Mouse (Mus musculus) right cerebral cortex, postnatal 4 days (tissue): ENCODE data around the gene Slc15a5.
"Not testable (repeated sequence)": the region's sequence is repeated elsewhere in the genome, so short reads cannot be mapped to it uniquely, and the experiment has no call there.

Experiments
- DNase-seq: peaks from one replicate; pipeline ENCODE4 v3.0.0-alpha.2; 2022

The Slc15a5 gene

DNA sequence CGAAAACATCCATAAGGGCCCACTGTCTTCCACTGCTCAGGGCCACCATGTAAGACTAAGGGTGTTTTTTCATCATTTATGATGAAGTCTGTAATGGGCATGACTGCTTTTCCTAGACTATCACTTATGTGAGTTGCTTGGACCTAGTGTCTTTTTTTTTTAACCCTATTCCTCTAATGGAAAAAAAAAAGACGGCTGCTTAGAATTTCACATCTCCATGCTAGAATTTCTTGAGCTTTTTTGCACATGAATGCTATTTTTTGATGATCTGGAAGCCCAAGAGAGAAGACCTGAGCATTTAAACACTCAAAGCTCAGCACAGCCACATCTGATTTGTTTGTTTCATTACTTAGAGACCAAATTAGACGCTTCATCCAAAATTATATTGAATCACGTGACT, at the start of gene Slc15a5:
Gene Slc15a5, minus strand, starts transcription at position 101 of the 400 bp plus-strand sequence.
- no peak for DNase-seq

DNA sequence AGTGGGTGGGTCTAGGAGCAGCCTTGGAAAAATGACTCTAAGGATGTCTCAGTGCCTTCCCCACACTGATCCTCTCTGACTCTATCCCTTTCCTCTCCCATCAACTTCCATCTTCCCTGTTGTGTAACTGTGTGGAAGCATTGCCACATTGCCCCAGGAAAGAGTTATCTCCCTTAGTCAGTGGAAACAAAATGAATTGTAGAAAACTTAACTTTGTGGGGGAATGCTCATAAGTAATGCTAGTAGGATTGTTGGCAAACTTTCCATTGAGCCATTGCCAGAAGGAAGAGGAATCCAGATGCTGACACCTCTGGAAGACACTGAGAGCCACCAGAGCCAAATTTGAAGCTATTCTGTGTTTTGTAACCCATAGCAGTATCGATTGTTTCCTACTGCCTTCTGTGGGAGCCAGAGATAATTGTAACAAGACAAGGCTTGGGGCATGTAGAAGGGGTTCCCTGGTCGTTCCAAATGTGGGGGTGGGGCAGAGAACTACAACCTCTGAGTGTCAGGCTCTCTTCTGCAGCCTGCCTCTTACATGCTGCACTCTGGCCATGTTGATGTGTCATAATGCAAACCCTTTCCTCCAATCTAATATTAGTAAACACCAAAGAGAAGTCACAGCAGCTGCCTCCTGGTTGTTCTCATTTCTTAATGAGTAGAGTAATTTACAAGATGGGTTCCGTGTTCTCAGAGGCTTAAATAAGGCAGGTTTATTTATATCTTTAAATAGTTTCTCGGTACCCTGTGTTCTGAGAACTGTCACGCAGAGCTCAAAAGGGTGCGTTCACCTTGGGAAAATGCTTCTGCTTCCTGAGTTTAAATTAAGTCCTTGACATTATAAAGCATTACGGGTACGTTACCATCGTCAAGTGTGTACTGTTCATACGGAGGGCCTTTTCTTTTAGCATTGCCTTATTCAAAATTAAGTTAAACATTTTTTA, 48.9 kb upstream of the Slc15a5 start:
- DNase-seq, result no peak

DNA sequence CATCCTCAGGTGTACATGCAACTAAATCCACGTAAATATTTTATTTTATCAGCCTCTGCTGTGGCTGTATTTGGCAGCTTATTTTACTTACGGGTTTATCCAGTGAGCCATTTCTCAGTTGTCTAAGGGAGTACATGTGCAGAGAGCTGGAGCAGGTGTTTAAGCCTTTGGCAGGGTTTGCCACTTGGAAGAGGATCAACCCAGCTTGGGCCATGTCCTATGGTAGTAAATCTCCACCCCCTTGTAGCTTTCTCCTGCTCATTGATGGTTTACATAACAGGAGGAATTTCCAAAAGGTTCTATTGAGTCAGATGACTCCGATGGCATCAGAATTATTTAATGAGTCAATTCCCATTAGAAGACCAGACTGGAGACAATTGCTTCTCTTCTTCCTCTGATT, 37.8 kb upstream of the Slc15a5 start:
- no peak for DNase-seq

DNA sequence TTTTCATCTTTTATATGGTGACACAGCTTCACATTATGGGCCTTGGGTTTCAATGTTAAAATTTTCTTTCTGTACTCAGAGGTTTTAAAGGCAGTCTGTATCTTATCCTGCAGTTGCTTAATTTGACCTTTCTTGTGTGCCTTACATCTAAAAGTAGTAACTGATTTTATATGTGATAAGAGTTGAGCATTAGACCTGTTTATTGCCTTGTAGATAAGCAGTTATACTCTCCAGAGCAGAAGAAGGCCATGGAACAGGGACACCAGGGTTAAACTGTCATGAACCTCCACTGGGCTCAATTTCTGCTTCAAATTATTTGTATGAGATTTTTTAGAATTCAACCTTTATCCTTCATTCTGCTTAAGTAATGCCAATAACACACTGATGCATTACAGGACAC, 24.8 kb upstream of the Slc15a5 start:
- no peak for DNase-seq

DNA sequence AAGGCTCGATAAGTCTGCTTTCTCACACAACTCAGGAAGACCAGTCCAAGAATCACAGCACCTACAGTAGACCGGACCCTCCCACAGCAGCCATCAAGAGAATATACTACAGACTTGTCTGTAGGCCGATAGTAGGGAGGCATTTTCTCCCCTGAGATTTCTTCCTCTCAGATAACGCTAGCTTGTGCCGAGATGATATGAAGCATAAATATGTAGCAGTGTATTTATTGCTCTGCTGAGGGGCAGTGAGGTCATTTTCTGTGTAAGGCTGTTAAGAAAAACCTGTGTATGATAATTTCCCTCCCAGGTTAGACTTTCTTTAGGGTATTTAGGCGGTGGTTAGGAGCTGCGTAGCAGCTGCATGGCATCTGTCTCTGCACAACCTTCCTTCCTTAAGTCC, 23.2 kb upstream of the Slc15a5 start:
- no peak for DNase-seq

DNA sequence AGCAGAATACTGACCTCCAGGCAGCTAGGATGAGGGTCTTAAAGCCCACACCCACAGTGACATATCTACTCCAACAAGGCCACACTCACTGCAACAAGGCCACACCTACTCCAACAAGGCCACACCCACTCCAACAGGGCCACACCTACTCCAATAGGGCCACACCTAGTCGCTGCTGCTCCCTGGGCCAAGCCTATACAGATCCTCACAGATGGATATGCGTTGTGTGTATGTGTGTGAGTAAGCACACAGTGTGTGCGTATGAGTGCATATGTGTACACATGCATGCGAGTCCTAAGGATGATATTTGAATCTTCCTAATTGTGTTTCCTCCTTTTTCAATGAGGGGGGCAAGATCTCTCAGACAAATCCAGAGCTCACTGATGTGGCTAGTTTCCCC, 22.1 kb upstream of the Slc15a5 start:
- no peak for DNase-seq

DNA sequence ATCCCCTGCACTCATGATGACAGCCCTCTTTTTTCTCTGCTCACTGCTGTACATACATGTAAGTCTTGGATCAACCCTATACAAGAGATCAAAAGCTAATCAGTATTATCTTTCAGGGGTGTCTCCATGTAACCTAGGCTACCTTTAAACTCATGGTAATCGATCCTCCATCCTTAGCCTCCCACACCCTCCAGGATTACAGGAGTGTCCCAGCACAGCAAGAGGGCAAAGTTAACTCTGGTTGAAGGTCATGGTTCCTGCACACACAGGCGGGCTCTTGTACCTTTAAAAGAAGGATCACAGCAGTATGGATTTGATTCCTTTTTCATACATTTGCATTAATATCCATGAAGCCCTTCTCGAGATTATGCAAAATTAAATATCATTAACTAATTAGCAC, 19.9 kb upstream of the Slc15a5 start:
- DNase-seq, result no peak

DNA sequence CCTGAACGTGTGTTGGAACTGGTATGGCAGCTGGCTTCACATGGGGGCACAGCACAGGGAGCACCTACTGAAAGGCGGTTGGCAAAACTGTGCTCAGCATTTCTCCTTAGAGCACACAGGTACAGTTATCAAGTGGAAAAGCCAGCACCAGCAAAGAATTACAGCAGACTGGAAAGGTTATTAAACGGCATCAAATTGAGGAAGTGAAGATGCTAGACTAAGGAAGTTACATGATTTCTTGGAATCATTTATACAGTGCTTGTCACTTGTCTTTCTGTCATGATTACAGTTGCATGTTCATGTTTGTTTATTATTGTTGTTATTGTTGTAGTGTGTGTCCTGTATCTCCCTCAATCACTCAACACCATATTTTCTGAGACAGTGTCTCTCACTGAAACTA, 15.3 kb upstream of the Slc15a5 start:
- no peak for DNase-seq

DNA sequence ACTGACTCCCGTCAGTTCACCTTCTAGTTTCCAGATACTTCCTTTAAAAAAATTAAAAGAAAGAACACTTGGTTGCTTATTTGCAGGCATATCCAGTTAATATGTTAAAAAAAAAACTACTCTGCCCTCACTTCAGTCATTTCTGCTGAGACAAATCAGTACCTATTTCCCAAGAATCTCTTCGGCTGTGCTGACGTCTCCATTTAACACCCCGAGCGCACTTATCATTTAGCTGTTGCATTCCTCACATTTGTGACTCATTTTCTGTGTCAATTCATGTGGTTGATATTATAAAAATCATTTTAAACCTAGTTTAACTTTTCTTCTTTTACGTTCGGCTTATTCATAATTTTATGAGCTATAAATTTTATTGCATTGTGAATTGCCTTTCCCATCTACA, 12.7 kb upstream of the Slc15a5 start:
- DNase-seq, result no peak

DNA sequence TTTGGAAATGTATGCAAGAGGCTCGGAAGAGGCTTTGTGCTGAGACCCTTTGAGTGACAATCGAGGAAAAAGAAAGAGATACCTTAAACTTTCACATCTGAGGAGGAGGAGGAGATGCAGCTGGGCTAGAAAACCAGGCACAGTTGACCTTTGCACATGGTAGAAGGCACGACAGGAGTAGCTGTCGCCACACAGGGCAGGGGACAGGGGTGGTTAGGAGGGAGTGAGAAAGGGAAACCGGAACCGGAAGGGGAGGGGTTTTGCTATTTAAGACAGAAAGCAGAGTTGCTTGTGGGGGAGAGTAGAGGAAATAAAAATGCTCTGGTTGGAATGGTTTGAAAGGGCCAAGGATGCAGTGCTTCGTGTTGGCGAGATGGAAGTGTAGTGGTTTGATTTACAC, 9.4 kb upstream of the Slc15a5 start:
- no peak for DNase-seq

DNA sequence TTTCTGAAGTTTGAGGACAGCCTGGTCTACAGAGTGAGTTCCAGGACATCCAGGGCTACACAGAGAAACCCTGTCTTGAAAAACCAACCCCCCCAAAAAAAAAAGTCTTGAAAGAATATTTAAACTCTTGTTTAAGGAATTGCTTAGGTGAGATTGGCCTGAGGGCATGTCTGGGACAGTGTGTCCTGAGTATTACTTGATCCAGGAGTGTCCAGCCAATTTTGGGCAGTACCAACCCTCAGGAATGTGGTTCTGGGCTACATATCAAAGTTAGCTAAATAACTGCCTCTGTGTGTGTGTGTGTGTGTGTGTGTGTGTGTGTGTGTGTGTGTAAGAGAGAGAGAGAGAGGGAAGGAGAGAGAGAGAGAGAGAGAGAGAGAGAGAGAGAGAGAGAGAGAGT, 6.7 kb upstream of the Slc15a5 start:
- DNase-seq, result not testable (repeated sequence)

DNA sequence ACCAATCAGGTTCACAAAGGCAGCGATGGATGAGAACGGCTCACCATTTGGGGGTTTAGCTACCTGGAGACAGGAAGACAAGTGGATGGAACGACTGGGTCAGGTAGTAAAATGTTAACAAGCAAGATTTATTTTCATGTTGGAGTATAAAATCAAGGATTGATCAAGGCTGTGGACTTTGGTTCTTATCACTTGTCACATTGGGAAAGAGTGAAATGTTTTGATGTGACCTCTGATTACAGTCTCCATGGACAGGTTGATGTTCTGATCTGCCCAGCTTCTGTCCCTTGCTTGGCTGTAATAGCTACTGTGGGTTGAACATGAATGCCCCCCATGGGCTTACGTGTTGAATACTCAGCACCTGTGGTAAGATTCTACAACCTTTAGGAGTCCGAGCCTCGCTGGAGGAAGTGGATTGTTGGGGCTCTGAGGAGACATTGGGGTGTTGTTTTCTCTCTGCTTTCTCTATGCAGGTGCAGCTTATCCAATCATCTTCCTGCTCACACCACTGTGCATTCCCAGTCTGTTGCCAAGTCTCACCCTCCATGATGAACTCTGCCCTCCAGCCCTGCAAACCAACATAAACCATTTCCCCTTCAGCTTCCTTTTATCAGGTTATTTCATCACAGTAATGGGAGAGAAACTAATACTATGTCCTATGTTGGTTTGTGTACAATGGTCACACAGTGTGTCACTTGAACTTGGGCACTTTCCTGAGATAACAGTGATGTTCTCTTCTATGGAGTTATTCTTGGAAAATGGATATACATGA, 1.2 kb upstream of the Slc15a5 start:
- DNase-seq, result no peak

DNA sequence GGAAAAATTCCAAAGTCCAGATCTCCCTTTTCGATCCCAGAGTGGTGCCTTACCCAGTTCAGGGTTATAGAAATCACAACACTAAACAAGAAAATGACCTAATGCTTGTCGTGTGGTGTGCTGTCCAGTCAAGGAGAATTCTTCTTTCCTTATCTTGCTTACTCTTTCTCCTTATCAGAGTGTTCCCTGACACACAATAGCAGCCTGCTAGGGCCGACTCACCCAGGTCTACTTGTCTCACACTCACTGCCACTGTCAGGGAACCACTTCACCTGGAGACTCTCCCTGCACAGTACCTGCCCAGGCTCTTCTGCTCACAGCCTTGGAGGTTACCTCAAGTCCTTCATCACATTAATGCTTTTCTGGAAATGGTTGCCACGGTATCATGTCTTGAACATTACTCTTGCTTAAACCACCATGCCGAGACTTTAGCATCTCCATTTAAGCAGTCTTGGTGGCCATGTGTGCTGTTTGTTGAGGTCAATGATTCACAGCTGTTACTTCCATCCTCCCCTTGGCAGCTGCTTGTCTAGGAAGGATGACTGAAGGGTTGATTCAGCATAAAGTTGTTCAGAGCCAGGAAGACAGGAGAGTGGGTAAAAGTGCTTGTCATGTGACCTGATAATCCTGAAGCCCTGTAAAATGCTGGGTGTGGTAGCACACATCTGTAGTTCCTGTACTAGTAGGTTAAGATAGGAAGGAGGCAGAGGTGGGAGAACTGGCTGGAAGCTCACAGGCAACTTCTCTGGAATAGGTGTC, 1.9 kb downstream of the Slc15a5 start:
- DNase-seq, result no peak

DNA sequence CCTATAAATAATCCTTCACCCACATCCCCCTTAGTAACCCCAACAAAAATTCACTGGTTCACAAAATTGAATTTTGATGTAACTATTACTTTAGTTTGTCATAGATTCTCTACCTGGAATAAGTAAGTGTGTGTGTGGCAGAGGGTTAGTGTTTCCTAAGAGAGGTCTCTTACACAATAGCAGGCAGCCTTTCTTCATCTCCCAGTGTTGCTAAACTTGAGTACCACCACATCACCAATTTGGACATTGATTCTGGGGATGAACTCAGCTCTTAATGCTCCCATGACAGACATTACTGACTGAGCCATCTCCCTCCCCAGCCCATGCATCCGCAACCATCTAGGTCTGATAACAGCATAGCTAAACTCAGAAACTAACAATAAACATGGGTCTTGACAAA, 4.0 kb downstream of the Slc15a5 start:
- no peak for DNase-seq

DNA sequence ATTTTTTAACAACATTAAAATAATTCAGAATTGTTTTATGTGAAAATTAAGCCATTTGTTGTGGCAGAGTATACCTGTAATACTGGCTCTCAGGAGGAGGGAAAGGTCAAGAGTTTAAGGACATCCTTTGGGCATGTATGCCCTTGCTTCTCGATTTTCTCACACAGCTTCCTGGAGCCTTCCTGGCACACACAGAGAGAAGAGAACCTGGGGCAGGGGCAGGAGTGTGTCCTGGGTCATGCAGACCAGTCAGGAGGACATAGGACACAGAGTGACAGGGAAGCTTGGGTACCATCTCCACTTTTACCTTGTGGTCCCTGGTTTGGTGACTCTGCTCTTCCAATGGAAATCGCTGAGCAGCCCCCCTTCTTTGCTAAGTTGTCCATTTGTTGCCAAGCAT, 6.2 kb downstream of the Slc15a5 start:
- DNase-seq, result no peak

DNA sequence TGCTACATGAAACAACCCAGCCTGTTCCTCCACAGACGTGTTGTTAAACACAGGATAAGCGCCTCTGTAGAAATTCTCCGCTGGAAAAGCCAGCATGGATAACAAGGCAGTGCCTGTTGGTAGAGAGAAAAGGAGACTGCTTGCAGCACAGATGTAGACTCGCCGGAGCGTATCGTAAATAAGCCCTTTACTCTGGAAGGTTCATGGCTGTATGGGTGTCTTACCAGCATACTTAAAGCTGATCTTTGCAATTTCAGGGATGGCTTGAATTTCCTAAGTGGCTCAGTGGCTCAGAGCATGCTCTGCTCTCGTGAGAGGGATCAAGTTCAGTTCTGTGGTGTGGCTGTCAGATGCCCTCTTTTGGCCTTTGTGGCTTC, 6.8 kb downstream of the Slc15a5 start:
- DNase-seq, result no peak

DNA sequence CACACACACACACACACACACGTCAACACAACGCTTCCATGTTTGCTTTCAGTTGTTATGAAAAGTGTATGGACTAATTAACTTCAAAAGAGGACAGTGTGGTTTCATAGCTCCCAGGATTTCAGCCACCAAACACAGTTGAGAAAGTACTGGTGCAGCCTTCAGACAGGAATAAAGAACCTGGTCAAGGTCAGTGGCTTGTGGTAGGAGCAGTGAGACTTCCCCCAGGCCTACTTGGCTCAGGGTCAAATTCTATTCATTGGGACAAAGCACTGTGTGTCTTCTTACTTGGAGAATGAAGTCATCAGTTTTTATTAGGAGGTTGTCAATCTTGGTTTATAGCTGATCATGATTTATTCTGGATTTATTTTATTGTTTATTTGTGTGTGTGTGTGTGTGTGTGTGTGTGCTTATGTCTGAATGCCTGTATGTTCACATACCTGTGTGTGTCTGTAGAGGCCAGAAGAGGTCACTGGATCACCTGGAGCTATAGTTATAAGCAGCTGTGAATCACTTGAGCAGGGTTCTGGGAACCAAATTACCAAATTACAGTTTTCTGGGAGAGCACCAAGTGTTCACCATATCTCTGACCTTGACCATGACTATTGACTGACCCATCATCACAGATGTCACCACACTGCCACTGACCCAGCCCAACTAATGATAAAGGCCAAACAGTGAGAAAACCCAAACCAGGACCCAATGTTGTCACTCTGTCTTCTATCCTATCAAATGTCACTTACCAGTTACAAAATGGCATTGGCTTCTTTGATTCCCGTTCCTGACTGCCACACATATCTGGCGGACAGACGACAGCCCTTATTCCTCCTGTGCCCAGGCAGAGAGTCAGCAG, 7.4 kb downstream of the Slc15a5 start:
- DNase-seq, result no peak

DNA sequence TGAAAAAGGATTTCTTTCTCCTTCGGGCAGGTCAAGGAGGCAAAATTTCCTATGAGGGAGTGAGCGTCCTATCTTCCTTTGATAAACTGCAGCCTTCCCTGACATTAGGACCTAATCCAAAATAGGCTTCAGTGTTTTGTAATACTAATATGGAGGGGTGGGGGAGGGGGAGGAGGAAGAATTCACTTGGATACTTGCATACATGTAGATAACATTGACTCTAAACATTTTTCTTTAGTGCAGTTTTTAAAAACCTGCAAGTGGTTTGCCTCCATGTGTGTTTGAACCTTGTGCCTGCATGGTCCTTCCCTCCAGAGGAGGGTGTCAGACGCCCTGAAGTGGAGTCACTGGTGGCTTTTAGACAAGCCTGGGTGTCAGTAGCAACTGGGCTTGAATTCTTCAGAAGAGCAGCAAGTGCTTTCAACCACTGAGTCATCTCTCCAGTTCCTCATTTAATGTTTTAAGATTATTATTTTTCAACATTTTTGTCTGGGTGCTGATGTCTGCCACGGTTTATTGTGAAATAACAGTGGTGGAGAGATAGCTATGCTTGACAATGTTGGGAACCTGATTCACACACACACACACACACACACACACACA, 8.1 kb downstream of the Slc15a5 start:
- no peak for DNase-seq

DNA sequence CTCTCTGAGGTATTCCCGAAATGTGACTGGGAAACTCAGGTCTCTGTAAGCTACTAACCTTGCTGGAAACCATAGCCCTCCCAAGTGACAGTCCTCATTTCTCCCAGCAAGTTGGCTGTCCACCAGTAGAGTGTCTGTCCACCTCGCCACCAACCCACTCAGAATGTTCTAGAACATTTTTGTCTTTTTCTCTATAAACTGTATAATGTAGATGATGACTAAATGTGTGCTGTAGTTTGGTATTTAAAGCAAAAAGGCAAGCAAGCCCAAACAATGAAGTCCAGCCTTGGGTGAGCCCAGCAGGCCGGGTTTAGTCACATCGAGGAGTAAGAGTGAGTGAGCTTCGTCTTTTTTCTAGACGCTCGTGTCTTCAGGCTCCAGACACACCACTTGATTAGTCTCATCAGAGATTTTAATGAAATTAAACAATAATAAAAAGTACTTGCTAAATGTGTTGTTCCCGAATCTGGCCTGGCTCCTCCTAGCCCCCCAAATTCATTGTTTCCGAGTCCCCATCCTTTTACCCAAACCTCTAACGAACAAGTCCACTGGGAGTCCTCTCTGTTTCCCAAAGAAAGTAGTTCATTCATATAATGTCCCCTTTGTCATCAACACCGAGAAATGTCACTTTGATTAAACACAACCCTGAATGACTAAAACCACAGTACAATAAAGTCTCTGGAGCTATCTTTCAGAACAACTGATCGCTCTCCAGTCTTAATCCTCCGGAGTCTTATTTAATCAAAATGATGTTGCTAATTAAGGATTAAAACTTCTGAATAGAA, 8.8 kb downstream of the Slc15a5 start:
- no peak for DNase-seq

DNA sequence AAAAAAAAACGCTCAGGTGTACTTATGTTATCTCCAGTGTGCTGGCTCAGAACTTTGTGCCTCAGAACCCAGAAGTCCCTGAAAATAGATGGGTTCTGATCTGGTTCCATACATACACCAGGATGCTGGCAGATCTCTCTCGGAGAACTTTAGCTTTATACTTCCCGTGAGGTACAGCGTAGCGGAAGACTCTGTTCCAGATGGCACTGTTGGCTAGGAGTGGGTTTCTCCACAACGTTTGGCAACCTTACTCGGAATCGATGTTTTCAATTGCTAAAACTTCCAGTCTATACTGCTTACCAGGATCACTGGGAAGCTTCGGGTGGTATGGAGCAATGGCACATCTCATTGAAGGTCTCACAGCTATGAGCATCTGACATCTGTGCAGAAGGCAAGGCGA, 9.8 kb downstream of the Slc15a5 start:
- no peak for DNase-seq

DNA sequence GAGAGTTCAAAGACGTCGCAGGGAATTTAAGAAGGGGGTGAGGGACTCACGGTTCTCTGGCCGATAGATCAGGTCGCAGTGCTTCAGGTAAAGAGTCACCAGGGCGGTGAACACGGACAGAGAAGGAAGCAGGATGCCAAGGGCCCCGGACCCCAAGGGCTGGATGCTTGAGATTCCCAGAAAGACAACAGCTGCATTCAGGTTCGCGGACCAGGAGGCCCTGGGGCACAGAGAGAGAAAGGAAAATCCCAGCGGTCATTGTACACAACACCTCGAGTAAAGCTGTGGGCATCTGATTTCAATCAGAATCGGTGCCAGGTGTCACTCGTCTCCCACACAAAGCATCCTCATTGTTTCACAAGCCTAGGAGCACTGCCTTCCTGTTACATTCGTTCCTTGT, 24.1 kb downstream of the Slc15a5 start:
- DNase-seq, result no peak
